Mouse (Mus musculus) splenic B cell, adult 2 months (primary cell): ENCODE results near the gene Arhgap15.

Experiments used
- DNase-seq: peaks from one replicate; pipeline ENCODE4 v3.0.0-alpha.2; 2011; ENCODE audit warnings: low read depth, low spot score
- H3K27me3 ChIP-seq: 2 replicates; pipeline ENCODE4 v1.6.1; 2012; ENCODE audit warnings: mild to moderate bottlenecking, low read length, moderate library complexity, mixed read lengths; ENCODE audit not compliant: control insufficient read depth, poor library complexity, insufficient read depth, severe bottlenecking
- H3K36me3 ChIP-seq: 2 replicates; pipeline ENCODE4 v1.6.1; 2012; ENCODE audit warnings: mild to moderate bottlenecking, low read length, moderate library complexity, mixed read lengths; ENCODE audit not compliant: control insufficient read depth, poor library complexity, insufficient read depth, severe bottlenecking

Arhgap15 gene

DNA sequence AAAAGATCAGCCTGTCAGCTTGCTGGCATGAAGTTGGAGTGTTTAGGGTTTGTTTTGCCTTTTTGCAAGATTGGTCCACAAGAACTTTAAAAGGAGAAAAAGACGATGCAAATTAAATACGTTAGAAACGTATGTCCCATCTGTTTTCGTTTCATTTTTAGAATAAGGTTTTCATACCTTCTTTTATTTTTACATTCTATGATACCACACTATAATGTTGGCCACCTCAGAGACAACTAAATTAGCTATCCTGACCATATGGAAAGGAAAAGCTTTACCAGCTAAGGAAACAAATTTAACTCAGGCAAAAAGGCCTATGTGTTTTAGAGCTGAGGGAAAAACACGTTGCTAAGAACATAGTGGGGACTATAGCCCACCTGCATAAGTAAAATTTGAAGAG lies 264.8 kb downstream of the Arhgap15 start:
- Histone ChIP-seq H3K27me3 (no peaks in the 10 kb centered on the region), H3K36me3 (0 out of 2 replicates have a peak, but pooled peaks cover 7% of the 10 kb centered on the region)
- DNase-seq = no peak

DNA sequence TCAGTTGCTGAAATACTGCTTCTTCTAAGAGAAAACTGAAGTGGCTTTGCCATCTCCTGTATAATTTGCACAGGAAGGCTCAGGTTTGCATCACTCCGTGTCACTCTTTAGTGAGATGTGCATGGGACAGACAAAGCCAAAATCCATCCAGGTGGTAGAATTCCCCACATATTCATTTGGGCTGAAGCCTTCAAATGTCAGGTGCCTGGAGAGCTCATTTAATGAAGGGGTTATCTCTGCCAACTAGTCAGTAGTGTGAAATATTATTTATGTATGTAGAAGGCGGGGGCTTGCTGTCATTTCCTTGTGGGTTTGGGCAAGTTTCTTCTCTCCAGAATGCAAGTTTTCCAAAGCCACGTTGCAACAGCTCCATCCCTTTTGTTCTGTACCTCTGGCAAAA lies 268.1 kb downstream of the Arhgap15 start:
- no peaks in the 10 kb centered on the region for H3K27me3 ChIP-seq
- no peak for DNase-seq

DNA sequence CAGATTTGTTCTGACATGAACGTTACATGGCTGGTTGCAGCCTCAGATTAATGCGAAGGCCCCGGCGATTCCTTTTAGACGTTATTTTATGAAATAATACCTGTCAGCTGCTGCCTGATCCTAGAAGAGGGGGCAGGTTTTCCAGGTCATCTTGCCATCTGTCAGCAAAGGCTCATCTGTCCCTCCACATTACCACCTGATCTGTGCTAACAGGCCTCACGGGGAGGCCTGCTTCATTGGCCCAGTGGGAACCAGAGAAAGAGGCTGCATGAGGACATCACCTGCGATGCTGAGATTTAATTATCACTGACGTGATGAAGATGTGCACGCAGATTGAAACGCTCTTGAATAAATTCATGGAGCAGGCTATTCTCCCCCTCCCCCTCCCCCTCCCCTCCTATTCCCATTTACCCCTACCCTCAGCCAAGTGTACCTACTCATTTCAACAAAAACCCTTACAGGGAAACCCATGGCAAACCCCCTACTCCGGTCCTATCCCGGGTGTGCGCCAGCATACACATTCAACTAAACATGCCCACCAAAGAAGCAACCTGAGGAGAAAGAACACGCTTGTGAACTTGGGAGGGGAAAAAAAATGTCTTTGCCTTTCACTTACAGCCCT lies 268.9 kb downstream of the Arhgap15 start:
- Histone ChIP-seq H3K27me3 (no peaks in the 10 kb centered on the region), H3K36me3 (0 out of 2 replicates have a peak, but pooled peaks cover 7% of the 10 kb centered on the region)
- no peak for DNase-seq

More for the DNA sequence above, 268.1 kb downstream of the Arhgap15 start:
- H3K36me3 ChIP-seq = 0 out of 2 replicates have a peak, but pooled peaks cover 7% of the 10 kb centered on the region

DNA sequence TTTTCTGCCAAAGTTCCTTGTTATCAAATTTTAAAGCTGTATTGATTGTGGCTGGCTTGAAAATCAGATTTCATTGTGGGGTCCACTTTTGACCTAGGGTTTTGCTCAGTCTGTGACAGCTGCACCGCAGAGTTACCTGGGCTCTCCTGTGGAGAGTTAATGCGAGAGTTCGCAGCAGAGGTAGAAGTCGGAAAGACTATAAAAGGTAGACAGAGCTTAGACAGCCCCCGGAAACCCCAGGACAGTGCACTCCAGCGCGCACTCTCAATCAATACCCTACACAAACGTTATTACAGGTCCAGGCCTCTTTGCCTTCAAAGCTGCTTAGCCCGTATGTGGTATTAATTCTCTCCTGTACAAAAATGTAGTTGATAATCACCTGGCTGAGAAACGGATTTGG lies 269.4 kb downstream of the Arhgap15 start:
- Histone ChIP-seq H3K36me3 (0 out of 2 replicates have a peak, but pooled peaks cover 7% of the 10 kb centered on the region), H3K27me3 (no peaks in the 10 kb centered on the region)
- no peak for DNase-seq

DNA sequence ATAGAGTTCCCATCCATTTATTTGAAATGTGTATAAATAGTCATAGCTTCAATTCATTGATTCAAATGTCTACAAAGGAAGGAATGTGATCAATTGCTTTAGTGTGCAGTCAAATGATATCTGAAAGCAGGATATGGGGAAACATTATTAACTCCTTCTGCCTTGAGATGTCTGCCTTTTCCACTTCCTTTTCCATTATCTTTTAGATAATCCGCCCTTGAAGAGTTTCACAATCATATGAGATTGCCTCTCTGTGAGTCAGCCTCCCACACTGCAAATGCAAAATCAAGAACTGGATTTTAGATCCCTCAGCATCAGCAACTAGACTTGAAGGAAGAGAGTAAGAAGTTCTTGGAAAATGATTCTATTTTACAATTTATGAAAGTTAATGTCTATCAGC lies 276.1 kb downstream of the Arhgap15 start:
- H3K36me3 ChIP-seq = peaks cover 5% of the 10 kb centered on the region
- DNase-seq = no peak
- no peaks in the 10 kb centered on the region for H3K27me3 ChIP-seq

DNA sequence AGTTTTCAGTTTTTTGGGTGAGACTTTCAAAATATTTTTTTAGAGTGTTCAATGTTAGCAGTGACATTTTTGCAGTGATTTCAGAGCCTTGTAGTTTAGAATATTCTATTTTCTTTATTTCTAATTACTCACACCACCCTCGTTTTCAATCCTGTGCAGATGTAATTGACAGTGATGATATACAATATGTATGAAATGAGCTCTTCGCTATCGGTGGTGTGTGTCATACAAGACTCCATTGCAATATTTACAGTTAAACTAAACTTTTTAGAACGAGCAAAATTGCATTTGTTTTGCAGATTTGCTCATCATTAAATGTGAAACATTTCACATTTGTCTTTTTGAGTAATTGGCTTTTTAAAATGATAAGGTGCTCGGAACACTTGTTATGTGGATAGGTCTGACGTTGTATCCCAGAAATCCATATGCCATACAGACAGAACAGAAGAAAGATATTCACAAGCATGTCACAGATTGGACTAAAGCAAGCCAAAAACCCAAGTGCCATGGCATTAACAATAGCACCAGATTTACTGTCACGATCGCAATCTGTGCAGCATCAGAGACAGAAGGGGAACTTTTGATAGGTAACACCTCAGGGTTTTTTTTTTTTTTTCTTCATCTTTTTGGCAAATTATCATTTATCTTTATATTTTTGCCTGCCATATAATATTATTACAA lies 280.6 kb downstream of the Arhgap15 start:
- no peak for DNase-seq
- Histone ChIP-seq H3K27me3 (no peaks in the 10 kb centered on the region), H3K36me3 (peaks cover 5% of the 10 kb centered on the region)

DNA sequence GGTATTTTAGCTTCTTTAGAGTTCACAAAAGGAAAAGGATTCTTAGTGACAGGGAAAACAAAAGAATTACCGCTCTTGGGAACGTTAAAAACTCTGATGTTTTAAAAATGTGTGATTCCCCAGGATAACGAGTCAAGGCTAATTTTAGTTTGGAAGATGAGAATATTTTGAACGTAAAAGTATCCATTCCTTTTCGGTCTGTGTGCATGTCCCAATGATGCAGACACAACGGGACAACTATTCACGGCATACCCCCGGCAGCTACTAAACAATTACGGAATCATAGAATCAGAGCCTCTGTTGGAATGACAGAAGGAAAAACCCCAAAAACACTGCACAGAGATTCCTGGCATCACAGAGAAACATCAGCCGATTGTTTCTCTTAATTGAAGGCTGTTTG lies 281.2 kb downstream of the Arhgap15 start:
- H3K27me3 ChIP-seq = no peaks in the 10 kb centered on the region
- peaks cover 5% of the 10 kb centered on the region for H3K36me3 ChIP-seq
- no peak for DNase-seq

DNA sequence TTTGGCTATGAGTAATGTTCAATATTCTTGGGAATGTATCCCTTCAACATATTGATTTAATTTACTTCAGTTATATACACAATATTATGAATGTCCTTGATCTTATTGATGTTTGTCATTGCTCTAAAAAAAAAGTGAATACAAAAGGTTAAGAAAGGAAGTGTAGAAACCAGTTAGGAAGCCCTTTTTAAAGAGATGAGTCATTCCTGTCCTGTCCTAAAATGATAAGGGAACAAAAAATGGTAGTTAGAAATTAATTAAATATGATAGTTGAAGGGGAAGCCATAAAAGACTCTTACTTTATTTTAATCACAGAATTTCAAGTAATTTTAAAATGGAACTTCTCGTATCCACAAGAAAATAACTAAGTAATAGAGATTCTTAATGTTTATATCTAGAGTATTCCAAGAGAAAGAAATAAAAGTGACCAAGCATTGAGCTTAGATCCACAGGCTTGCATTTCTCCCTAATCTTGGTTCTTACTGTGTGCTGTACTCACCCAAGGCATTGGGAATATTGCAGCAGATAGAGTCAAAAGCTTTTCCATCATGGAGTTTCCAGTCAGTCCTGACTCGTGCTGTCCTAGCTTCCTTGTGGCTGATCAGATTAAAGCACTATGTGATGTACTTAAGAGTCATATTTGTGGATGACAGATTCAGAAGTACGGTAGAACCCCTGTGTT lies 291.0 kb downstream of the Arhgap15 start:
- H3K27me3 ChIP-seq = no peaks in the 10 kb centered on the region
- DNase-seq = no peak

DNA sequence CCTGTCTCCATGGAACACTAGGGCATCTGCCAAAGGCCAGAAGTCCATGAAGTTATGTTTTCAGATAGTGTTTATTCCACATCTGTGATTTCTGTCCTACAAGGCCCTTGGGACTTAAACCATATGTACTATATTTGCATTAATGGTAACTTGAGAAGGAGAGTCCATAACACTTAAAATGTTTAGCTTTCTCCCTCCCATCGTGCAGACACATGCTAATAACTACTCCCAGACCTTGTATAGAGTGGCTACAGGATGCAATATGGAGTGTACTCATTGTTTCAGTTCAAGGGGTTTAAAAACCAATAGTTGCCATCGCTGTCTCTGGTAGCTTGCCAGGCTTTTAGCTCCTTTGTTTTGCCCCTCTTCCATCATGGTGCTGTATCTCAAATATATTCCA lies 295.5 kb downstream of the Arhgap15 start:
- DNase-seq = no peak
- Histone ChIP-seq H3K27me3 (no peaks in the 10 kb centered on the region), H3K36me3 (no peaks in the 10 kb centered on the region; the same call in 1 of the 2 replicates)

More for the DNA sequence above, 291.0 kb downstream of the Arhgap15 start:
- H3K36me3 ChIP-seq = no peaks in the 10 kb centered on the region

DNA sequence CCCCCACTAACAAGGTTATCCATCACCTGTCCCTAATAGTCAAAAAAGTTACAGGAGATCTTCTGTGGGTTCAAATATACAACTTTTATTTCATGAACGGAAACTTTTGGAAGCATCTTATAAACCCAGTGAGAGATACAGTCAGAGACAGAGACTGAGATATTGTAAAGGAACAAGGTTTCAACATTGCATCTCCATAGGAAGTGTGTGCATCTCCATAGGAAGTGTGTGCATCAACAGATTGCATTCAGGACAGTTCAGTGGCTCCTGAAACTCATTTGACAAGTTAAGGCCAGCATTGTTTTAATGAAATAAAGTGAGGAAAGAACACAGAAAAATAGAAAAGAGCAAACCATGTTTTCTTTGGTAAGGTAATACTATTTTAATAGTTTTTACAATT lies 296.0 kb downstream of the Arhgap15 start:
- no peaks in the 10 kb centered on the region; the same call in 1 of the 2 replicates for H3K36me3 ChIP-seq
- DNase-seq = no peak
- H3K27me3 ChIP-seq = no peaks in the 10 kb centered on the region

DNA sequence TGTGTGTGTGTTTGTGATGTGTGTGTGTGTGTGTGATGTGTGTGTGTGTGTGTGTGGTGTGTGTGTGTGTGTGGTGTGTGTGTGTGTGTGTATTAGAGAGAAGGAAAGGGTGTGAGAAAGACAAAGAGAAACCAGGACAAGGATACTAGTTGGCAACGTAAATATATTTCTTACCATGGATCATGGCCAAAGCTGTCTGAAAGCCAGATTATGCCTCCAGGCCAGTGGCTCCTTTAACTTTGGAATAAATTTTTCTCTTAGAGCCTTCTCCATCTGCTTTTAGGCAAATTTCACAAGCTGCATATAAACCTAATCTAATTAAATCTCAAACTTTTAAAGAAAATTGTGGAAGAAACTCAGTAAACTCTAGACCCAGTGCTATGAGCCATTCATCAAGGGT lies 296.6 kb downstream of the Arhgap15 start:
- H3K27me3 ChIP-seq = no peaks in the 10 kb centered on the region
- H3K36me3 ChIP-seq = no peaks in the 10 kb centered on the region; the same call in 1 of the 2 replicates
- DNase-seq = no peak

DNA sequence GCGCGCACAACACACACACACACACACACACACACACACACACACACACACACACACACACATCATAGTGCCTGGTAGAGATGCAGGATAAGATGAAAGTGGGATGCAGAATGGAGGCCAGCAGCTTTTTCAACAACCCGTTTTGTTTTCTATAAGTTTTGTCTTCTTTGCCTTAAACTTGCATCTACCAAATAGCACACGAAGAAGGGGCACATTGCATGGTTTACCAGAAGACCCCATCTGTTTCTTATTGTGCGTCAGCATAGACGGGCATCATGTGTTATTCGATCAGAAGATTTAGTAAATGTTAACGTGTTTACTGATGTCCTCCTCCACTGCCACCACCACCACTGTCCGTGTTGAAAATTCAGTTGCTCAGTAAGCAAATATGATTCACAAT lies 311.7 kb downstream of the Arhgap15 start:
- no peak for DNase-seq
- H3K36me3 ChIP-seq = peaks cover 5% of the 10 kb centered on the region; the same call in 1 of the 2 replicates
- H3K27me3 ChIP-seq = no peaks in the 10 kb centered on the region

DNA sequence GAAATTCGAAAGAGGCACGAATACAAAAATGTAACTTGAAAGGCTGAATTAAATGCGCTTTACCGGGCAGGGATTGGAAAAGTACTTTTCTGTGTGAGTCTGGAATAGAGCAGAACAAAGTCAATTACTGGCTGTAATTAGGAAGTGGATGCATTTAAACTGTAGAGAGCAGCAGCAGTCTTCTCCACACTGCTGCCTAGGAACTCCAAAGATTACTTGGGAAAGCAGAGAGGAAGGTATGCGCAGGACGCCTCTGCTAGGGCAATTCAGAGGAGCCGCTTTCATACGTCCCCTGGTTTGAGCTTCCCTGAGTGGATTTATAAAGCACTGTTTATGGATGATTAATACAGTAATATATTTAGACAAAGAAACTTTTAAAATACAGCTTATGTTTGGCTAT lies 312.1 kb downstream of the Arhgap15 start:
- Histone ChIP-seq H3K27me3 (no peaks in the 10 kb centered on the region), H3K36me3 (peaks cover 5% of the 10 kb centered on the region; the same call in 1 of the 2 replicates)
- no peak for DNase-seq

DNA sequence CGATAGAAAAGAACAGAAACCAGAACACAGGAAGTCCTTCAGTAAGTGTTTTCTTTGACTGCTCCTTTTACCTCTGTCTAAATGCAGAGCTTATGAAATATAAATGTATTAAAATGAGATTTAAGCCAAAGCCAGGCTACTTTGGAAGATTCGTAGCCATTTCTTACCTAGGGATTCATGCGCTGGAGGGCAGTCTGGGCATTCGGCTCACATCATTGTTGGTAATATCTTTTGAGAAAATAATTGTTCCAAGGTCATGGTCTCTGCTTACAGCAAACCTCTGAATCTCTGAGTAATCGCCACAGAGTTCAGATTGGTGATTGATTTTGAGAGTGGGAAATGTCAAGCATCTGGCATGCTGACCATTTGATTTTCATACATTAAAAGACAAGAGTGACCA lies 316.4 kb downstream of the Arhgap15 start:
- Histone ChIP-seq H3K27me3 (no peaks in the 10 kb centered on the region), H3K36me3 (peaks cover 7% of the 10 kb centered on the region; the same call in 1 of the 2 replicates)
- no peak for DNase-seq
